Mouse (Mus musculus) cerebellum, postnatal 10 days (tissue): ENCODE data around the gene Sh3bp1.
"Not testable (repeated sequence)": the region's sequence is repeated elsewhere in the genome, so short reads cannot be mapped to it uniquely, and the experiment has no call there.

Experiments
- DNase-seq, 2 experiments: peaks; one replicate each; pipeline ENCODE4 v3.0.0; 2021; ENCODE audit warnings: mixed read lengths in 2 of 2

The Sh3bp1 gene

DNA sequence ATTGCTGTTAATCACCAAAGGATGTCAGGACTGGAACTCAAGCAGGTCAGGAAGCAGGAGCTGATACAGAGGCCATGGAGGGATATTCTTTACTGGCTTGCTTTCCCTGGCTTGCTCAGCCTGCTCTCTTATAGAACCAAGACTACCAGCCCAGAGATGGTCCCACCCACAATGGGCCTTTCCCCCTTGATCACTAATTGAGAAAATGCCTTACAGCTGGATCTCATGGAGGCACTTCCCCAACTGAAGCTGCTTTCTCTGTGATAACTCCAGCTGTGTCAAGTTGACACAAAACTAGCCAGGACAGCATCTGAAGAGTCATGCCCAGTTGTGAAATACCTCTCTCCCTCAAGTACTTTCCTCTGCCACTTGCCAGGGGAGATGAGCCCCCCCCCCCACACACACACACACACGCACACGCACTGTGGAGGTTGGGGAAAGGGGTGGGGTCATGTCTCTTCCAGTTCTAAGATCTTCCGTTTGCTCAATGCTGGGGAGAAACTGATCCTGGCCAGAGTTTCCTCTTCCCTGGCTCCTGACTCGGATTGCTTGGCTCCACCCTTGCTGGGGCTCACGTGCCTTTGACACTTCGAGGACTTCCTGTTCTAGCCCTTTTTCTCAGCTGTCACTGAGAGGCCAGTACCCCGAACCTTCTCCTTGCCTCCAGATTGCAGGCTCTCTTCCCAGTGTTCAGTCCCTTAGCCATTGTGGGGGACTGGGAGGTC is 20.6 kb upstream of the Sh3bp1 start:
- DNase-seq = not testable (repeated sequence)

DNA sequence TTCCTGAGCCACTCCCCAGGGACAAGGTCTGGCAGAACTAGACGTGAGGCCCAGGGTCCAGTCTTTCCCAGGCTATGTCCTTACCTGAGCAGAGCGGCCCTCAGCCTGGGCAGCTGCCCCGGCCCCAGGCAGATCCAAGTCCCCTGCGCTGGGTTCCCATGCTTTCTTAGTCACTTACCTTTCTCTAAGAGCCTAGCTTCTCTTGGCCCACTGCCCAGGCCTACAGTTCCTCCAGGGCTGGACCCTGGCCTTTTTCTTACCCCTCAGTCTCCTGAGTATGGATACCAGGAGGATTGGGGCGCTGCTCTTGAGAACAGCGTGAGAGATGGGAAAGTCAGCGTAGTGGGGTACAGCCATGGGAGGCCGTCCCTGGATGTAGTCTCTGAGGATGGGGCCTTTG is 19.1 kb upstream of the Sh3bp1 start:
- DNase-seq = peak in 1 of 2 experiments; percentile 27

DNA sequence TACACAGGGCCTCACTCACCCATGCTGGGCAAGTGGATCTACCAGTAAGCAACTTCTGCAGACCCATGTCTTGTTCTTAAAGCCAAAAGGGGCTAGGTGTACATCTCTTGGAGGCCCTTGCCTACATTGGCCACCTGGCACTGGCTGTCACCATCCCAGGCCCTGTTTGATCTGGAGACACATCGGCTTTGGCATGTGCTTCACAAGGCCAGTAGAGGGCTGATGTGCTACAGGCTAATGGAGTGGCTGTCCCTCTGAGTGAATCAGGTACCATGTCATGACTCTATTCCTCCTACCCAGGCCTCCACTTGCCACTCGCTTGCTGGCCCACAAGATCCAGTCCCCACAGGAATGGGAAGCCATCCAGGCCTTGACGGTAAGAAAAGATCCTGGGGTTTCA is 17.7 kb upstream of the Sh3bp1 start:
- no peak for DNase-seq

DNA sequence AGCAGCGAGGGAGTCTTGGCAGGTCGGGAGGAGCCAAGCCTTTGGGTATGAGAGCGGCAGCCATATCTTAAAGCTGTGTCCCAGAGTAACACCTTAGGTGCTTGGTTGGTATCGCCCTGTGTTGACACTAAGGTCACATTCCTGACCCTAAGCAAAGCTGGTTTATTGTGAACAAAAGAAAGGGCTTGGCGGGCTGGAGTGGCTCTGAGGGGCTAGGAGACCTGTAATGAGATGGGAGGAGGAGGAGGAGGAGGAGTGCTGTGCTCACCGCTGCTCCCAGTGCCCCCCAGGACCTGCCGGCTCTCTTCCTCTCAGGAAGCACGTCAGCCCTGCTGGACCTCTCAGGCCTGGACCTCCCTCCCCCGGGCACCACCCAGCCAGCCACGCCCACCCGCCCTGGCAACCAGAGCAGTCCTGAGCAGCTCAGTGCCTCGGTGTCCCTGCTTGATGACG is 10.1 kb upstream of the Sh3bp1 start:
- no peak for DNase-seq

DNA sequence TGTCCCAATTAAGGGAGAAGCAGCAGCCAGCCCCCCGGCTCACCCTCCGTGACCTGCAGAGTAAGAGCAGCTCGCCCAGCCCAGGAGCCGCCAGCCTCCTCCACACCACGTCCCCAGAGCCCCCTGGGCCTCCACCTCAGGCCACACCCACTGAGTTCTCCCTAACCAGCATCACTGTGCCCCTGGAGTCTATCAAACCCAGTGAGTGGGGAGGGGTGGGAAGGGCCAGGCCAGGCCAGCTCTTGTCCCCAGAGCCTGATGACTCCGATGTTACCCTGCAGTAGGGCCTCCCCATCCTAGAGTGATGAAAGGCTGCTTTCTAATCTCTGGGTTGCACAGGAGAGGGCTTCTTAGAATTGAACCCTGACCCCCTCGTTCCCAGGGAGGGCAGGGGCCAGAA is 7.1 kb upstream of the Sh3bp1 start:
- DNase-seq = no peak

DNA sequence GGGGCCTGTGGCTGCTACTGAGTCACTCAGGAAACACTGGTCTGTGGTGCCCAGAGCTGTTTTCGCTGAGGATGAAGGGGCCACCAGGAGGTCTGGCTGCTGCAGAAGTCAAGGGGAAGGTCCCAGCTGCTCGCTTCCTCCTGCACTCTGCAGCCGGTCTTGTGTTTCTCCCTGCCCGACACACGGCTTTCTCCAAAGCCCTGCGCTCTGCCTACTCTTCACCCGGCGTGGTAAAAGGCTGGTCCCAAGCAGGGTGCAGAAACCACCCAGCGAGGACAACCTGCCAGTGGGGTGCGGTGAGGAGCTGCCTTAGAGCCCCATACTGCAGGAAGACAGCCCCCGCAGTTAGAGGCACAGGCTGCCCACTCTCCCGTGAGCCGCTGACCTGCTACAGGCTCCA is 4.8 kb upstream of the Sh3bp1 start:
- DNase-seq = no peak

DNA sequence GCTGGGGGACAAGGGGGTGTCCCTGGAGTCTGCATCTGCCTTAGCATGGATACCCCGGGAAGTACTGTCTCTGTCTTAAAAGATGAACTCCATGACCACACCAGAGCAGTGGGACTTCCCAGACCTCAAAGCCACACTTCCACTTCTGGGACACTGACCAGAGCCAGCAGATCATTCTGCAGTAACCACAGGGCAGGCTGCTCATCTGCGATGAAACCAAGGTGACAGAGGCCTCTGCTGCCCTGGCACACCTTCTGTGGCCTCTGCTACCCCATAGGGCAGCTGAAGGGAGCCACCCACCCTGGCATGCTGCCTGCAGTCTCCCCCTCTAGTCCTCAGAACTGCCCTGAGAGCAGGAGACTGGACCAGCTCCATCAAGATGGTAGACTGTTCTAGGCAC is 3.8 kb upstream of the Sh3bp1 start:
- DNase-seq = peak; percentile 48 to 50

DNA sequence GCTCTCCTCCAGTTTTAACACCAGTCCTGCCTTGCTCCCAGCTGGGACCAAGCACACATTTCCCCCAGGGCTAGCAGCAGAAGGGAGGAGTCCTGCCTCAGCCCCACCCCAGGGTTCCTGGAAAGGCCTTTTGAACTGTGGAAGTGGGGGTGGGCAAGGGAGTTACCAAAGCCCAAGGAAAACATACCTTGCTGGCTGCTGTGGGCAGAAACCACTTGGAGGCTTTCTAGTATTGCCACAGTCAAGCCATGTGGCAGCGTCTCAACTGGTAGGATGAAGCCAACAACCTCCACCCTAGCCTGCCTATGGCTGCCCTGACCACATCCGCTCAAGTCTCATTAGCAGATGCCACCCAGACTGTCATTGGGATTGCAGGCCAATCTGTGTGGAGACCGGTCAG is 3.4 kb upstream of the Sh3bp1 start:
- peak; percentile 46 to 47 for DNase-seq

DNA sequence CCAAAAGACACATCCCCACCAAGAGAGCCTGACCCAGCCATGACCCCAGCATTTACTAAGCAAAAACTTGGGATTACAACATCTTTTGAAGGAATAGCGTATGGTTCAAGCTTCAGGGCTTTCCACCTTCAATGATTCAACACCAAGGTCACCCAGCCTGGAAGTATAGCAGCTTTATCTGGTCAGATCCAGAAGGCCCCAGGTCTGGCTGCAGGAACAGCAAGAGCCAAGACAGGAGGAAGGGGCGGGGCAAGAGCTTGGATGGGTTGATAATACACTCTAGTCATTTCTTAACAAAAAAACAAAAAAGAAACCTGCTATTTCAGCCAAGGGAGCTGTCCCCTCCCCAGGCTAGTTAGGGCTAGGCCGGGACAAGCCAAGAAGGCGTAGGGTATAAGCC is 2.1 kb upstream of the Sh3bp1 start:
- DNase-seq = no peak

DNA sequence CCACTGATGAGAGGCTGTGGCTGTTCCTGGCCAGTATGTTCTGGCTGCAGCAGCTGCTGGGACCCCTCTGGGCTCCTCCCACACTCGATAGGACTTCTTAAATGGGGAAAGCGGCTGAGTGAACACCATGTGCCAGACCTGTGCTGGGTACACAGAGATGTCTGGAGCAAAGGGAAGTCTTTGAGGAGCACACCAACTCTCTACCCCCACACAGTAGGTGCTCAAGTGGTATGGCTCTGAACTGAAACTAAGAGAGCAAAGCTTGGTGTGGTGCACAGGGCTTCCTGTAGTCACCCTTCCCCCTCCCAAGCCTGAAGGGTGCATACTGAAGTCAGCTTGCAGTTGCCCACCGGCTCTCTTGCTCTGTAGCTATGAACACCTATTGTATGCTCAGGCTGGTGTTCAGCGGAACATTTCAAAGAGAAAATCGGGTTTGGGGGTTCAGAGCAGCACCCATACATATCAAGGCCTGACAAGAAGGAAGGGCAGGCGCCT is 1.0 kb upstream of the Sh3bp1 start:
- DNase-seq = no peak

DNA sequence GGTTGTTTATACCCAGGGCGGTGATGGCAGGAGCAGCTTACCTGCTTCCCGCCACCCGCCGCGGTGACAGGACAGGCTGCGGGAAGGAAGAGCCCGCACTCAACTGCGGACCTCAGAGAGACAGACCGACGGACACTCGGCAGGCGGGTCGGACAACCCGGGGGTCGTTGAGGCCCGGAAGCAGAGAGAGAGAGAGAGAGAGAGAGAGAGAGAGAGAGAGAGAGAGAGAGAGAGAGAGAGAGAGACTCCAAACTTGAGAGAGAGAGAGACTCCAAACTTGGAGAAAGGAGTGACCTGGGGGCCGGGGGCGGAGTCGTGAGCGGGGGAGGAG is 194 bp upstream of the Sh3bp1 start, which contains the start of gene Gm49510:
Gm49510 (plus strand) TSS at position 259 of the 331 bp plus-strand sequence.
- no peak for DNase-seq

DNA sequence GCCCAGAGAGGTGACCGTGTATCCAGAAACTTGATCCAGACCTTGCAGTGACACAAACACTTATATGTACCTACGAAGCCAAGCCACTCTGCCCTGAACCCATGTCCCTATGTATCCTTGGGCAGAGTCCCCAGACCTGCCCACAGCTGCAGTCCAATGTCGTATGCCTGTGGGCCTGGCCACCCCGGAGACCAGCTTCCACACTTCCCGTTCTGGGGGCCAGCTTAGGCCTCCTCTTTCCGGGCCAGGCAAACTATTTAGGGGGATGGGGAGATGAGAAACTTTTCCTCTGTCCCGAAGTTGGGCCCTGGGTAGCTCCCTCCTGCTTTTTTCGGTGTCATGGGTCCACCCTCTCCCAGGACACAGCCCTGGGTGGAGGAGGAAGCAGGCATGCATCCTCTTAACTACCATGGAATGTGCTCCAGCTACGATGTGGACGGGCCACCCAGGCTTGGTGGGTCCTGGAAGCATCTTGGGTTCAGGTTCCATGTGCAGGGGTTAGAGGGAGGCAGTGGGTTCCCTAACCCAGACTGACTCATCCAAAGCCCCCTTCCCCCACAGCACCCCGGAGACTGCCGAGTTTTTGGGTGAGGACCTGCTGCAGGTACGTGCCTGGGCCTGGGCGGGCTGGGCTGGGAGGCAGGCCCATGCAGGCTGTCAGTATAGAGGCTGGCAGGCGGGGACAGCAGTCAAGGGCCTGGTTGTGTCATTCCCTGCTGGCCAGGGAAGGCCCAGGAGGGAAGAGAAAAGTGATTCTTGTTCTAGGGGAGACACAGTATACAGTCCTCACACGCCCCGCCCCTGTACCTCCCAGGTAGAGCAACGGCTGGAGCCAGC is 1.2 kb downstream of the Sh3bp1 start:
- no peak for DNase-seq

DNA sequence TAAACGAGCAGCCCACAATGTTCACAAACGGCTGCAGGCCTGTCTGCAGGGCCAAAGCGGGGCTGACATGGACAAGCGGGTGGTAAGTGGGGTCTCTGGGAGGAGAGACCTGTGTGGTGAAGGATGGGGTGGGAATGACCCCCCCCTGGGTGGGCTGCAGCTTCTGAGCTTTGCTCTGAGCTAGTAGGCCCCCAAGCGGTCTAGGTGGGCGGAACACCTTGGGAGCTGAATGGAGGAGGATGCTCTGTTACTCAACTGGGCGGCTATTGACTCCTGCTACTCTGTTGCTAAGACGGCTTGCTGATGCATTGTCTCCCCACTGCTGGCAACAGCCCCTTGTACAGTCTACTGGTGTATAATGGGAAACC is 1.8 kb downstream of the Sh3bp1 start:
- no peak for DNase-seq

DNA sequence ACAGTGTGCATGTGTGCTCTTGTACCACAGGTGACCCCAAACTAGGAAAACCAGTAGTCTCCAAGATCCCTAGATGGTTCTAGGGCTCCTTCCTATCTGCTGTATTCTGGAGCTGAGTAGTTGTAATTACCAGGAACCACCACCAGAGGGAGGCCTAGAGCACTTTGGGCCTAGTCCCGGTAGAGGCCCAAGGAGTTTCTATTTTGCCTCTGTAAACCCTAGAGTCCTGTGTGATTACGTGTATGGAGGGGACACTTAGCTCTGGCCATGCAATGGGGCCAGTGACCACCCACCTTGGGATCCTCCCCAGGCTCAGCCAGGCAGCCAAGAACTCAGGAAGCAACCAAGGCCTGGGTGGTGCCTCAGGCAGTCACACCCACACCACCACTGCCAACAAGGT is 3.7 kb downstream of the Sh3bp1 start:
- peak; percentile 92 to 94 for DNase-seq

DNA sequence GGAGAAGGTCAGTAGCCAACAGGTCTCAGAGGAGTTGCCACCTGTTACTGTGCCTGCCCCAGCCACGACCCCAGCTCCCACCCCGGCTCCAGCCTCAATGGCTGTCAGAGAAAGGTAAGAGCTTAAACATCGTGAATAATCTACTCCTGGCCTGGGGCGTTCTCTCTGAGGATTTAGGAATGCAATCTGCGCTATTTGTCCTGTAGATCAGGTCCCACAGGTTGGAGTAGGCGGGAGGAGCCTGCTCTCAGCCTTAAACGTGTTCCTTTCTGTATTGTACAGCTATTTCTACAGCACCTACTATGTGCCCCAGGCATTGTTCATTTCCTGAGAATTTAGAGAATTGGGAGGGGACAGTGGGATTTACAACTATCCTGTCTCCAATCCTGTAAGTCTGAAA is 8.8 kb downstream of the Sh3bp1 start:
- no peak for DNase-seq

DNA sequence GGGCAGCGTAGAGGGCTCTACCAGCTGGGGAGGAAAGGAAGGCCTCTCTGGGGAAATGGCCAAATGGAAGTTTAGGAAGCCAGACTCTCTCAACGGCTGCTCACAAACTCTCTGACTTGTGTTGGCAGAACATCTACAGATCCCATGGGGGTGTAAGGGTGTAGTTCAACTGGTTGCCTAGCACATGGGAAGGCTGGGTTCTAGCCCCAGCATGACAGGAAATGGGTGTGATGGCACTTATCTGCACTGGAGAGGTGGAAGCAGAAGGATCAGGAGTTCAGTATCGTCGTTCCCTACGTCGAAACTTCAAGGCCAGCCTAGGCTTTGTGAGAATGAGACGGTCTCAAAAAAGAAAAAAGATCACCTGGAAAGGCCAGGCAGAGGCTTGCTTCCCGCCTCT is 9.4 kb downstream of the Sh3bp1 start:
- DNase-seq = no peak

DNA sequence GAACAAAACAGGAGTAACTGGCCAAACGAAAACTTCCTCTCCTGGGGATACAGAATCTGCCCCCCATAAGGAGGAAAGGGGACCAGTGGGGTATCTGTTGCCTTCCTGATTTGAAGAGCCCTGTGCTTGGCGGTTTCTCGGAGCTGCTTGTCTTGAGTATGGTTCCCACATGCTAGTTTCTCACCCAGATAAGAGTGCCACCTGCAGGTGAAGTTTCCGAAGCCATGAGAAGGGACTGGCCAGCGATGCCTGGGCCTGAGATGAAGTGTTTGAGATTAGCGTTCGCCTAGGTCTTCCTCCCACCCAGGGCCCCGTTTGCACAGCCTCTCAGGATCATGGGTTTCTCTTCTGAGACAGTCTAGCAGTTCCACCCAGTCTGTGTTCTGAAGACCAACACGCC is 12.5 kb downstream of the Sh3bp1 start:
- peak; percentile 83 to 84 for DNase-seq

DNA sequence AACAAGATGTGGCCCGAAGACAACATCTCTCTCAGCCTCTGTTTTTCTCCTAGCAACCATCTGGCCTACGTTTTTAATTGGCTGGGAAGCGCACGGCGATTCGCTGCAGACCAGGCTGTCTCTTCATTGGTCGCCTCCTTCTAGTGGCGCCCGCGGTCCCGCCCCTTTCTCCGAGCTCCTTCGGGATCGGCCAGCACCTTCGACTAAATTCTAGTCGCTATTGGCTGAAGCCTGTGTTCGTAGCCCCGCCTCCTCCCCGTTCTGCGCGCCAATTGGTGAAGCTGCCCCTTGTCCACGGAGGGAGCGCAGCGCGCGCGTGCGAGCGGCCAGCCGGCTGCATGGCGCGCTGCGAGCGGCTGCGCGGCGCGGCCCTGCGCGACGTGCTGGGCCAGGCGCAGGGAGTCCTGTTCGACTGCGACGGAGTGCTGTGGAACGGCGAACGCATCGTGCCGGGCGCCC is 14.1 kb downstream of the Sh3bp1 start, which contains the start of gene Pdxp:
Pdxp (plus strand) TSS at position 288 of the 459 bp plus-strand sequence.
- peak; percentile 99 for DNase-seq

DNA sequence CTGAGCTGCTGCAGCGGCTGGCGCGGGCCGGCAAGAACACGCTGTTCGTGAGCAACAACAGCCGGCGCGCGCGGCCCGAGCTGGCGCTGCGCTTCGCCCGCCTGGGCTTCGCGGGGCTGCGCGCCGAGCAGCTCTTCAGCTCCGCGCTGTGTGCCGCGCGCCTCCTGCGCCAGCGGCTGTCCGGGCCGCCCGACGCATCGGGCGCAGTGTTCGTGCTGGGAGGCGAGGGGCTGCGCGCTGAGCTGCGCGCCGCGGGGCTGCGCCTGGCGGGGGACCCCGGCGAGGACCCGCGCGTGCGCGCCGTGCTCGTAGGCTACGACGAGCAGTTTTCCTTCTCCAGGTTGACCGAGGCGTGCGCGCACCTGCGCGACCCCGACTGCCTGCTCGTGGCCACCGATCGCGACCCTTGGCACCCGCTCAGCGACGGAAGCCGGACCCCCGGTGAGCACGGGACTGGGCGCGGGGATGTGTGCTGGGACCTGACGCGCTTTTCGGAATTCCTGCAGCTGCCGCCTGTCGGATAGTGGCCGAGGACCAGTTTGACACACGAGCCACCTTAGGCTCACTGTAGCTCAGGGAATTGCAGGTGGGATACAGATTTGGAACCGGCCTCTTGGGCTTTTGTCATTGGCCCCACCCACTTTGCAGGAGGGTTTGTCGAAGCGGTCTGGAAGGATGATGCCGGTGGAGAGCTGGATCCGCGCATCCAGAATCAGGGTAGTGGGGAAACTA is 14.7 kb downstream of the Sh3bp1 start:
- DNase-seq = peak; percentile 81 to 83

DNA sequence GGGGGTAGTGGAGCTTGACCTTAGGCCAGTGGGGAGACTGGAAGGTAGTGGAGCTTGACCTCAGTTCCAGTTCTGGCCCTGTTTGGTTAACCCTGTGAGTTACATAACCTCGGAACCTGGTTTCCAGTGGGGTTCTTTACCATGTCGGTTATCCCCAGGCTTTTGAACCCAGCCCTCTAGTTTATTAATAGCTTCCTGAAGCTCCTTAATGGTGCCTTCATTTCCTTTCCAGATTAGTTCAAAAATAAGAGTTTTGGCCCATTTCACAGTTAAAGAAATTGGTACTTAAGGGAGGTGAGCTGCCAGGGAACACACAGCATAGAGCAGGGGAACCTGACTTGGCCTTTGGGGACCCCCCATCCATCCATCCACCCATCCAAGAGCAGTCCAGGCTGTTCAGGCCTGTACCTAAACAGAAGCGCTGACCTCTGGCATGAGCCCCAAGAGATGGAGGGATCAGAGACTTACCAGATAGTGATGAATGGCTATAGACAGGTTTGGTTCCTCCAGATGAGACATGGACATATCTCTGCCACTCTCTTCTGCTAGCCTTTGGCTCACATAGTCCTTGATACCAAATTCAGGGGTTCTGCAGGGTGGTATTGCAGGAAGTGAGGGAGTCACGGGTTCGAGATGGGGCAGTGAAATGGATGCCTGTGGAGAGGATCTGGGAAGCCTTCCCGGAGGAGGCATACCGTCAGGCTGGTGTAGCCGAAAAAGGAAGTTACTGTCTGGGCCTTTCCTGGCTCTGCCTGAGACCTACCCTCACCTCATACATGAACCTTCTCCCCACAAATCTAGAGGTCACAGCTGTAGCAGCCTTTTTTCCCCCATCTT is 15.5 kb downstream of the Sh3bp1 start:
- DNase-seq = peak; percentile 40 to 41

DNA sequence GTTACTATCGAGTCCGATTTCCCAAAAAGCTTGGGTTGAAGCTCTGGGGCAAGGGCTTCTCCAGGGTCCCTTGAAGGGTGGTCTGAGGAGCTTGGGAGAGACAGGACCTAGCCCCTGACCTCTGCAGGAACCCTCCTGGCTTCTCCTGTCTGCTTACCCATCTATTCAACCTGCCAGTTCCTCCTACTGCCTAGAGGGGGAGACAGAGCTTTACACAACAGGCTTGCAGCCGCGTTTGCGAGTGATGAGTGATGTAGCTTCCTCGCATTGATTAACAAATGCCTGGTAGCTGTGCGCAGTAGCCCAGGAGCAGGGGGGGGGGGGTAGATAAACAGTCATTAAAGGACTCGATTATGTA is 16.1 kb downstream of the Sh3bp1 start:
- peak; percentile 85 to 86 for DNase-seq
